Mouse (Mus musculus): ENCODE data around the gene Camk1d. TPM values are rescaled to one million over a fixed set of nuclear protein-coding genes. Genes with fewer than 3 reads are reported as not detected.

Camk1d gene
- polyA plus RNA-seq, 1 experiment from 2014 or later: 0.82 TPM

GRCm38 (mm10) chr2:5357056-5357455 is 357.3 kb downstream of the Camk1d start:
- ATAC-seq (ENCODE audit: low read depth): no peak
- Histone ChIP-seq H3K27ac (no peak overlapping the region), H3K4me2 (no peak overlapping the region), H3K4me1 (replicated peaks) (no peaks in the 10 kb centered on the region), H3K9me3 (replicated peaks) (no peaks in the 10 kb centered on the region), H3K4me3 (replicated peaks) (no peak overlapping the region), H3K9ac (no peak overlapping the region), H3K27me3 (no peaks in the 10 kb centered on the region), H3K36me3 (no peaks in the 10 kb centered on the region)
- DNase-seq: no peak
- 64% methylated on average over 4 of the region's 4 CpGs for WGBS (ENCODE audit: insufficient replicate concordance)

GRCm38 (mm10) chr2:5352821-5353522 is 361.3 kb downstream of the Camk1d start:
- ATAC-seq (ENCODE audit: low read depth) (no peak), DNase-seq (no peak)
- Histone ChIP-seq H3K9ac (no peak overlapping the region), H3K36me3 (no peaks in the 10 kb centered on the region), H3K9me3 (replicated peaks) (no peaks in the 10 kb centered on the region), H3K27ac (no peak overlapping the region), H3K4me1 (replicated peaks) (no peaks in the 10 kb centered on the region), H3K4me2 (no peak overlapping the region), H3K27me3 (no peaks in the 10 kb centered on the region), H3K4me3 (replicated peaks) (no peak overlapping the region)
- 72% methylated on average over 13 of the region's 13 CpGs for WGBS (ENCODE audit: insufficient replicate concordance)

GRCm38 (mm10) chr2:5345344-5345743 is 369.0 kb downstream of the Camk1d start:
- Histone ChIP-seq H3K4me1 (replicated peaks) (no peaks in the 10 kb centered on the region), H3K9ac (no peak overlapping the region), H3K27me3 (no peaks in the 10 kb centered on the region), H3K9me3 (replicated peaks) (no peaks in the 10 kb centered on the region), H3K36me3 (no peaks in the 10 kb centered on the region), H3K27ac (no peak overlapping the region), H3K4me2 (no peak overlapping the region), H3K4me3 (replicated peaks) (no peak overlapping the region)
- WGBS (ENCODE audit: insufficient replicate concordance): 62% methylated on average over 9 of the region's 9 CpGs
- ATAC-seq (ENCODE audit: low read depth) (no peak), DNase-seq (no peak)

GRCm38 (mm10) chr2:5327533-5328250 is 386.6 kb downstream of the Camk1d start:
- DNase-seq (no peak), ATAC-seq (ENCODE audit: low read depth) (no peak)
- no peak overlapping the region for H3K4me3 ChIP-seq (replicated peaks)
- H3K9me3 ChIP-seq (replicated peaks): no peaks in the 10 kb centered on the region
- WGBS (ENCODE audit: insufficient replicate concordance): 69% methylated on average over 12 of the region's 12 CpGs
- H3K4me2 ChIP-seq: no peak overlapping the region
- no peaks in the 10 kb centered on the region for H3K4me1 ChIP-seq (replicated peaks)
- no peak overlapping the region for H3K9ac ChIP-seq
- H3K27ac ChIP-seq: no peak overlapping the region
- no peaks in the 10 kb centered on the region for H3K36me3 ChIP-seq
- H3K27me3 ChIP-seq: no peaks in the 10 kb centered on the region

- H3K36me3 ChIP-seq: no peaks in the 10 kb centered on the region
- 56% methylated on average over 3 of the region's 3 CpGs for WGBS (ENCODE audit: insufficient replicate concordance)
- no peak overlapping the region for H3K9ac ChIP-seq
- DNase-seq (no peak), ATAC-seq (ENCODE audit: low read depth) (no peak)
- H3K4me3 ChIP-seq (replicated peaks): no peak overlapping the region
- no peaks in the 10 kb centered on the region for H3K27me3 ChIP-seq
- no peaks in the 10 kb centered on the region for H3K9me3 ChIP-seq (replicated peaks)
- H3K27ac ChIP-seq: no peak overlapping the region
- H3K4me2 ChIP-seq: no peak overlapping the region
- no peaks in the 10 kb centered on the region for H3K4me1 ChIP-seq (replicated peaks)
Measured at GRCm38 (mm10) chr2:5324806-5325205, 389.5 kb downstream of the Camk1d start.

GRCm38 (mm10) chr2:5321660-5322295 is 392.5 kb downstream of the Camk1d start:
- DNase-seq (no peak), ATAC-seq (ENCODE audit: low read depth) (no peak)
- 54% methylated on average over 8 of the region's 8 CpGs for WGBS (ENCODE audit: insufficient replicate concordance)

GRCm38 (mm10) chr2:5319138-5319537 is 395.2 kb downstream of the Camk1d start:
- Histone ChIP-seq H3K4me1 (replicated peaks) (peaks cover 12% of the 10 kb centered on the region), H3K4me3 (replicated peaks) (no peak overlapping the region), H3K36me3 (no peaks in the 10 kb centered on the region), H3K27me3 (no peaks in the 10 kb centered on the region), H3K4me2 (no peak overlapping the region), H3K9ac (no peak overlapping the region), H3K9me3 (replicated peaks) (no peaks in the 10 kb centered on the region), H3K27ac (no peak overlapping the region)
- 60% methylated on average over 3 of the region's 3 CpGs for whole genome bisulfite sequencing (ENCODE audit: insufficient replicate concordance)
- no peak for ATAC-seq (ENCODE audit: low read depth)
- no peak for DNase-seq

More at GRCm38 (mm10) chr2:5321660-5322295, 392.5 kb downstream of the Camk1d start:
- no peaks in the 10 kb centered on the region for H3K36me3 ChIP-seq
- H3K4me2 ChIP-seq: no peak overlapping the region
- no peak overlapping the region for H3K27ac ChIP-seq
- no peak overlapping the region for H3K4me3 ChIP-seq (replicated peaks)
- H3K27me3 ChIP-seq: no peaks in the 10 kb centered on the region
- no peak overlapping the region for H3K9ac ChIP-seq
- H3K4me1 ChIP-seq (replicated peaks): peaks cover under 1% of the 10 kb centered on the region; the same call in 1 of the 2 replicates
- no peaks in the 10 kb centered on the region for H3K9me3 ChIP-seq (replicated peaks)

GRCm38 (mm10) chr2:5316763-5317162 is 397.6 kb downstream of the Camk1d start:
- Histone ChIP-seq H3K4me1 (replicated peaks) (peaks cover 12% of the 10 kb centered on the region), H3K9me3 (replicated peaks) (no peaks in the 10 kb centered on the region), H3K36me3 (no peaks in the 10 kb centered on the region), H3K4me3 (replicated peaks) (no peak overlapping the region), H3K27me3 (no peaks in the 10 kb centered on the region), H3K9ac (no peak overlapping the region), H3K4me2 (no peak overlapping the region), H3K27ac (no peak overlapping the region)
- no peak for DNase-seq
- no peak for ATAC-seq (ENCODE audit: low read depth)
- 79% methylated on average over 5 of the region's 5 CpGs for WGBS (ENCODE audit: insufficient replicate concordance)

GRCm38 (mm10) chr2:5316217-5316616 is 398.1 kb downstream of the Camk1d start:
- Histone ChIP-seq H3K4me3 (replicated peaks) (no peak overlapping the region), H3K27ac (no peak overlapping the region), H3K9me3 (replicated peaks) (no peaks in the 10 kb centered on the region), H3K4me1 (replicated peaks) (peaks cover 12% of the 10 kb centered on the region), H3K27me3 (no peaks in the 10 kb centered on the region), H3K36me3 (no peaks in the 10 kb centered on the region), H3K9ac (no peak overlapping the region), H3K4me2 (no peak overlapping the region)
- no peak for DNase-seq
- peak; percentile 73 for ATAC-seq (ENCODE audit: low read depth)
- 62% methylated on average over 4 of the region's 4 CpGs for WGBS (ENCODE audit: insufficient replicate concordance)

GRCm38 (mm10) chr2:5315291-5315828 is 399.0 kb downstream of the Camk1d start:
- no peaks in the 10 kb centered on the region for H3K27me3 ChIP-seq
- no peak overlapping the region for H3K27ac ChIP-seq
- no peak overlapping the region for H3K9ac ChIP-seq
- H3K4me2 ChIP-seq: no peak overlapping the region
- H3K4me3 ChIP-seq (replicated peaks): no peak overlapping the region
- H3K4me1 ChIP-seq (replicated peaks): peaks cover 12% of the 10 kb centered on the region
- DNase-seq: no peak
- WGBS (ENCODE audit: insufficient replicate concordance): 69% methylated on average over 8 of the region's 8 CpGs
- ATAC-seq (ENCODE audit: low read depth): no peak
- no peaks in the 10 kb centered on the region for H3K36me3 ChIP-seq
- no peaks in the 10 kb centered on the region for H3K9me3 ChIP-seq (replicated peaks)

GRCm38 (mm10) chr2:5314530-5315166 is 399.7 kb downstream of the Camk1d start:
- Histone ChIP-seq H3K9ac (no peak overlapping the region), H3K36me3 (no peaks in the 10 kb centered on the region), H3K9me3 (replicated peaks) (no peaks in the 10 kb centered on the region), H3K4me1 (replicated peaks) (peaks cover 12% of the 10 kb centered on the region), H3K4me2 (no peak overlapping the region), H3K4me3 (replicated peaks) (no peak overlapping the region), H3K27ac (no peak overlapping the region), H3K27me3 (no peaks in the 10 kb centered on the region)
- ATAC-seq (ENCODE audit: low read depth) (no peak), DNase-seq (no peak)
- 51% methylated on average over 9 of the region's 9 CpGs for WGBS (ENCODE audit: insufficient replicate concordance)

All from liver, embryonic 13.5 days (tissue).